Mouse (Mus musculus): ENCODE measurements around the gene Crocc2. TPM values are rescaled to one million over a fixed set of nuclear protein-coding genes. Genes with fewer than 3 reads are reported as not detected.

Crocc2 gene
- 0.04 and 0.06 TPM in 2 replicates for polyA plus RNA-seq (2015; fragmentation: Nextera tagmentation; extraction: Ambion mirVana)

- Histone ChIP-seq H3K27ac (replicated peaks) (no peak within 1 kb of the TSS), H3K36me3 (ENCODE audit: control insufficient read depth, insufficient read depth, low read length) (no peaks in the 10 kb centered on the region), H3K9me3 (ENCODE audit: control insufficient read depth, low read length) (no peaks in the 10 kb centered on the region), H3K9ac (ENCODE audit: low read length) (no peak within 1 kb of the TSS), H3K4me1 (replicated peaks; ENCODE audit: control insufficient read depth, insufficient read depth) (no peaks in the 10 kb centered on the region), H3K4me3 (ENCODE audit: low read depth, low read length) (no peak within 1 kb of the TSS), H3K4me2 (replicated peaks; ENCODE audit: low read depth) (no peak within 1 kb of the TSS), H3K27me3 (ENCODE audit: control insufficient read depth, insufficient read depth, low read length) (no peaks in the 10 kb centered on the region)
- no peak for TF ChIP-seq EP300 (optimal IDR thresholded peaks at IDR 0.05)
- TF ChIP-seq CTCF (IDR thresholded peaks at IDR 0.05; ENCODE audit: low read depth), result no peak
- no peak for DNase-seq (ENCODE audit: low spot score)
- 33% methylated on average over 10 of the region's 10 CpGs for WGBS
- no peak for ATAC-seq (ENCODE audit: low FRiP score, low TSS enrichment)
Observed at GRCm38 (mm10) chr1:93168295-93168775, at the start of gene Crocc2. TSS of gene Crocc2 (plus strand) at chr1:93168725.

- 40% methylated on average over 4 of the region's 4 CpGs for WGBS
Observed at GRCm38 (mm10) chr1:93118816-93119215, 49.7 kb upstream of the Crocc2 start.

GRCm38 (mm10) chr1:93123179-93123854 lies 45.2 kb upstream of the Crocc2 start:
- no peaks in the 10 kb centered on the region for H3K4me1 ChIP-seq (replicated peaks; ENCODE audit: control insufficient read depth, insufficient read depth)
- H3K27me3 ChIP-seq (ENCODE audit: control insufficient read depth, insufficient read depth, low read length), result no peaks in the 10 kb centered on the region
- no peaks in the 10 kb centered on the region for H3K9me3 ChIP-seq (ENCODE audit: control insufficient read depth, low read length)
- DNase-seq (ENCODE audit: low spot score) (no peak), ATAC-seq (ENCODE audit: low FRiP score, low TSS enrichment) (no peak)
- WGBS, result 60% methylated on average over 11 of the region's 11 CpGs
- no peaks in the 10 kb centered on the region for H3K36me3 ChIP-seq (ENCODE audit: control insufficient read depth, insufficient read depth, low read length)
- no peak overlapping the region for H3K4me3 ChIP-seq (ENCODE audit: low read depth, low read length)
- H3K27ac ChIP-seq (replicated peaks), result no peak overlapping the region
- no peak overlapping the region for H3K4me2 ChIP-seq (replicated peaks; ENCODE audit: low read depth)
- H3K9ac ChIP-seq (ENCODE audit: low read length), result no peak overlapping the region
- TF ChIP-seq EP300 (optimal IDR thresholded peaks at IDR 0.05) (no peak), CTCF (IDR thresholded peaks at IDR 0.05; ENCODE audit: low read depth) (no peak)

More at GRCm38 (mm10) chr1:93118816-93119215, 49.7 kb upstream of the Crocc2 start:
- no peak for ATAC-seq (ENCODE audit: low FRiP score, low TSS enrichment)
- no peak for TF ChIP-seq CTCF (IDR thresholded peaks at IDR 0.05; ENCODE audit: low read depth)
- no peak for TF ChIP-seq EP300 (optimal IDR thresholded peaks at IDR 0.05)
- Histone ChIP-seq H3K4me3 (ENCODE audit: low read depth, low read length) (no peak overlapping the region), H3K4me1 (replicated peaks; ENCODE audit: control insufficient read depth, insufficient read depth) (no peaks in the 10 kb centered on the region), H3K9me3 (ENCODE audit: control insufficient read depth, low read length) (no peaks in the 10 kb centered on the region), H3K9ac (ENCODE audit: low read length) (no peak overlapping the region), H3K27me3 (ENCODE audit: control insufficient read depth, insufficient read depth, low read length) (no peaks in the 10 kb centered on the region), H3K27ac (replicated peaks) (no peak overlapping the region), H3K4me2 (replicated peaks; ENCODE audit: low read depth) (no peak overlapping the region), H3K36me3 (ENCODE audit: control insufficient read depth, insufficient read depth, low read length) (no peaks in the 10 kb centered on the region)
- no peak for DNase-seq (ENCODE audit: low spot score)

- DNase-seq (ENCODE audit: low spot score) (no peak), ATAC-seq (ENCODE audit: low FRiP score, low TSS enrichment) (no peak)
- Histone ChIP-seq H3K4me2 (replicated peaks; ENCODE audit: low read depth) (no peak overlapping the region), H3K9me3 (ENCODE audit: control insufficient read depth, low read length) (no peaks in the 10 kb centered on the region), H3K4me1 (replicated peaks; ENCODE audit: control insufficient read depth, insufficient read depth) (no peaks in the 10 kb centered on the region), H3K27me3 (ENCODE audit: control insufficient read depth, insufficient read depth, low read length) (no peaks in the 10 kb centered on the region), H3K36me3 (ENCODE audit: control insufficient read depth, insufficient read depth, low read length) (no peaks in the 10 kb centered on the region), H3K9ac (ENCODE audit: low read length) (no peak overlapping the region), H3K27ac (replicated peaks) (no peak overlapping the region), H3K4me3 (ENCODE audit: low read depth, low read length) (no peak overlapping the region)
- no peak for TF ChIP-seq EP300 (optimal IDR thresholded peaks at IDR 0.05)
- no peak for TF ChIP-seq CTCF (IDR thresholded peaks at IDR 0.05; ENCODE audit: low read depth)
- 51% methylated on average over 8 of the region's 8 CpGs for WGBS
Observed at GRCm38 (mm10) chr1:93124066-93124465, 44.5 kb upstream of the Crocc2 start.

GRCm38 (mm10) chr1:93125256-93125655 lies 43.3 kb upstream of the Crocc2 start:
- H3K4me1 ChIP-seq (replicated peaks; ENCODE audit: control insufficient read depth, insufficient read depth), result no peaks in the 10 kb centered on the region
- ATAC-seq (ENCODE audit: low FRiP score, low TSS enrichment) (no peak), DNase-seq (ENCODE audit: low spot score) (peak; percentile 12)
- H3K4me3 ChIP-seq (ENCODE audit: low read depth, low read length), result no peak overlapping the region
- H3K27me3 ChIP-seq (ENCODE audit: control insufficient read depth, insufficient read depth, low read length), result no peaks in the 10 kb centered on the region
- H3K27ac ChIP-seq (replicated peaks), result no peak overlapping the region
- TF ChIP-seq EP300 (optimal IDR thresholded peaks at IDR 0.05) (no peak), CTCF (IDR thresholded peaks at IDR 0.05; ENCODE audit: low read depth) (peak; percentile 67)
- no peak overlapping the region for H3K9ac ChIP-seq (ENCODE audit: low read length)
- WGBS, result 42% methylated on average over 5 of the region's 5 CpGs
- no peaks in the 10 kb centered on the region for H3K36me3 ChIP-seq (ENCODE audit: control insufficient read depth, insufficient read depth, low read length)
- H3K4me2 ChIP-seq (replicated peaks; ENCODE audit: low read depth), result no peak overlapping the region
- H3K9me3 ChIP-seq (ENCODE audit: control insufficient read depth, low read length), result no peaks in the 10 kb centered on the region

- no peak overlapping the region for H3K9ac ChIP-seq (ENCODE audit: low read length)
- H3K36me3 ChIP-seq (ENCODE audit: control insufficient read depth, insufficient read depth, low read length), result no peaks in the 10 kb centered on the region
- H3K4me1 ChIP-seq (replicated peaks; ENCODE audit: control insufficient read depth, insufficient read depth), result no peaks in the 10 kb centered on the region
- no peak overlapping the region for H3K4me2 ChIP-seq (replicated peaks; ENCODE audit: low read depth)
- DNase-seq (ENCODE audit: low spot score) (no peak), ATAC-seq (ENCODE audit: low FRiP score, low TSS enrichment) (no peak)
- no peak overlapping the region for H3K27ac ChIP-seq (replicated peaks)
- TF ChIP-seq EP300 (optimal IDR thresholded peaks at IDR 0.05) (no peak), CTCF (IDR thresholded peaks at IDR 0.05; ENCODE audit: low read depth) (no peak)
- 84% methylated on average over 8 of the region's 8 CpGs for WGBS
- H3K27me3 ChIP-seq (ENCODE audit: control insufficient read depth, insufficient read depth, low read length), result no peaks in the 10 kb centered on the region
- H3K9me3 ChIP-seq (ENCODE audit: control insufficient read depth, low read length), result no peaks in the 10 kb centered on the region
- H3K4me3 ChIP-seq (ENCODE audit: low read depth, low read length), result no peak overlapping the region
Observed at GRCm38 (mm10) chr1:93128209-93128608, 40.3 kb upstream of the Crocc2 start.

All from stomach, postnatal 0 days (tissue).